Mouse (Mus musculus): Measurements from ENCODE around the gene Olfr912. TPM values are rescaled to one million over a fixed set of nuclear protein-coding genes. Genes with fewer than 3 reads are reported as not detected.

Olfr912 gene
- polyA plus RNA-seq (2012; rRNA removed): not detected in 2 replicates

GRCm38 (mm10) chr9:38579878-38580277 lies at the start of gene Olfr912:
Gene Olfr912, plus strand, starts transcription at chr9:38580178.
- WGBS: 34% methylated on average over 1 of the region's 1 CpGs
- no peak for DNase-seq (ENCODE audit: low read depth, low spot score)

GRCm38 (mm10) chr9:38537549-38537948 lies 42.4 kb upstream of the Olfr912 start, which contains the start of gene Olfr910:
Gene Olfr910, plus strand, starts transcription at chr9:38537849.
- DNase-seq (ENCODE audit: low read depth, low spot score): no peak
- 87% methylated on average over 2 of the region's 2 CpGs for whole genome bisulfite sequencing

GRCm38 (mm10) chr9:38591056-38591455 lies 11.1 kb downstream of the Olfr912 start:
- WGBS: 31% methylated on average over 1 of the region's 1 CpGs
- no peak for DNase-seq (ENCODE audit: low read depth, low spot score)

GRCm38 (mm10) chr9:38592459-38592858 lies 12.5 kb downstream of the Olfr912 start, which contains the start of gene Olfr913:
Gene Olfr913, plus strand, starts transcription at chr9:38592759.
- DNase-seq (ENCODE audit: low read depth, low spot score): no peak
- 29% methylated on average over 2 of the region's 2 CpGs for WGBS

- 51% methylated on average over 2 of the region's 2 CpGs for WGBS
- no peak for DNase-seq (ENCODE audit: low read depth, low spot score)
These were observed 24.8 kb downstream of the Olfr912 start, which contains the start of gene Olfr914 for GRCm38 (mm10) chr9:38604802-38605201. Gene Olfr914, plus strand, starts transcription at chr9:38605102.

GRCm38 (mm10) chr9:38632406-38632805 lies 52.4 kb downstream of the Olfr912 start:
- WGBS: 77% methylated on average over 4 of the region's 4 CpGs
- no peak for DNase-seq (ENCODE audit: low read depth, low spot score)

Other genes starting within 250 kb of the Olfr912 start
- gene Olfr898, start 231.8 kb upstream of the Olfr912 start, polyA plus RNA-seq (2012; rRNA removed): not detected in 2 replicates
- gene Olfr250, start 213.3 kb upstream of the Olfr912 start, polyA plus RNA-seq (2012; rRNA removed): not detected in 2 replicates
- gene Olfr251, start 203.1 kb upstream of the Olfr912 start, polyA plus RNA-seq (2012; rRNA removed): not detected in 2 replicates
- not detected in 2 replicates for gene Olfr147, start 178.5 kb upstream of the Olfr912 start, polyA plus RNA-seq (2012; rRNA removed)
- not detected in 2 replicates for gene Olfr901, start 150.7 kb upstream of the Olfr912 start, polyA plus RNA-seq (2012; rRNA removed)
- not detected in 2 replicates for gene Olfr902, start 132.5 kb upstream of the Olfr912 start, polyA plus RNA-seq (2012; rRNA removed)
- not detected in 2 replicates for gene Olfr904, start 117.0 kb upstream of the Olfr912 start, polyA plus RNA-seq (2012; rRNA removed)
- gene Olfr905, start 109.1 kb upstream of the Olfr912 start, polyA plus RNA-seq (2012; rRNA removed): not detected in 2 replicates
- gene Olfr906, start 93.1 kb upstream of the Olfr912 start, polyA plus RNA-seq (2012; rRNA removed): not detected in 2 replicates
- gene Olfr907, start 84.4 kb upstream of the Olfr912 start, polyA plus RNA-seq (2012; rRNA removed): not detected in 2 replicates
- not detected in 2 replicates for gene Olfr911-ps1, start 58.6 kb upstream of the Olfr912 start, polyA plus RNA-seq (2012; rRNA removed)
- gene Olfr910, start 42.3 kb upstream of the Olfr912 start, polyA plus RNA-seq (2012; rRNA removed): not detected in 2 replicates
- gene Olfr913, start 12.6 kb downstream of the Olfr912 start, polyA plus RNA-seq (2012; rRNA removed): not detected in 2 replicates
- not detected in 2 replicates for gene Olfr914, start 24.9 kb downstream of the Olfr912 start, polyA plus RNA-seq (2012; rRNA removed)
- gene Olfr916, start 79.7 kb downstream of the Olfr912 start, polyA plus RNA-seq (2012; rRNA removed): not detected in 2 replicates
- gene Olfr917, start 85.7 kb downstream of the Olfr912 start, polyA plus RNA-seq (2012; rRNA removed): not detected in 2 replicates
- gene Olfr918, start 94.4 kb downstream of the Olfr912 start, polyA plus RNA-seq (2012; rRNA removed): not detected in 2 replicates
- gene Olfr919, start 123.5 kb downstream of the Olfr912 start, polyA plus RNA-seq (2012; rRNA removed): not detected in 2 replicates
- 15.4 and 18.1 TPM in 2 replicates for gene Vwa5a, start 138.1 kb downstream of the Olfr912 start, polyA plus RNA-seq (2012; rRNA removed)
- 0.06 and 0.15 TPM in 2 replicates for gene Olfr920, start 172.1 kb downstream of the Olfr912 start, polyA plus RNA-seq (2012; rRNA removed)
- not detected in 2 replicates for gene Olfr921, start 192.9 kb downstream of the Olfr912 start, polyA plus RNA-seq (2012; rRNA removed)
- gene Olfr922, start 234.4 kb downstream of the Olfr912 start, polyA plus RNA-seq (2012; rRNA removed): not detected in 2 replicates
- gene Olfr923, start 246.4 kb downstream of the Olfr912 start, polyA plus RNA-seq (2012; rRNA removed): not detected in 2 replicates

All from large intestine, adult 2 months (tissue).